Mouse (Mus musculus) CH12.LX (cell line): ENCODE measurements around the gene Cabp1. TPM values are rescaled to one million over a fixed set of nuclear protein-coding genes. Genes with fewer than 3 reads are reported as not detected.
A peak's percentile ranks its signal among the peaks of the same experiment; 100 is the strongest.
"Not testable (repeated sequence)": the region's sequence is repeated elsewhere in the genome, so short reads cannot be mapped to it uniquely, and the experiment has no call there.

ENCODE experiments used
- DNase-seq: peaks from one replicate; pipeline ENCODE4 v3.0.0-alpha.2; 2013; ENCODE audit errors: extremely low read depth
- H3K27ac ChIP-seq: 2 replicates; pipeline ENCODE4 v1.5.1; 2012; ENCODE audit warnings: low read depth, mild to moderate bottlenecking, control low read depth, moderate library complexity; ENCODE audit not compliant: insufficient read depth
- H3K27me3 ChIP-seq: replicated peaks from 2 replicates; pipeline ENCODE3; 2012; ENCODE audit warnings: inconsistent platforms
- H3K36me3 ChIP-seq, 2 experiments: replicated peaks in 1 of 2; 2 replicates each; pipeline versions ENCODE3 to v1.6.1; 2012; ENCODE audit warnings: inconsistent platforms in 1 of 2, low read length in 1 of 2, mild to moderate bottlenecking in 1 of 2, mixed read lengths in 1 of 2, moderate library complexity in 1 of 2; ENCODE audit not compliant: control insufficient read depth in 1 of 2, insufficient read depth in 1 of 2
- H3K4me1 ChIP-seq, 2 experiments: 2 replicates each; pipeline ENCODE4 v1.6.1; 2012; ENCODE audit warnings: inconsistent platforms in 1 of 2, moderate library complexity in 1 of 2; ENCODE audit not compliant: insufficient read depth in 2 of 2, control insufficient read depth in 1 of 2
- H3K4me2 ChIP-seq: 2 replicates; pipeline ENCODE4 v1.6.1; 2012; ENCODE audit warnings: low read depth, mild to moderate bottlenecking, control low read depth; ENCODE audit not compliant: poor library complexity, insufficient read depth, severe bottlenecking
- H3K4me3 ChIP-seq, 3 experiments: fragments of 150-350 bp in 1 of 3; sonication (generic) in 1 of 3; replicated peaks in 1 of 3; 2 replicates each; pipeline versions ENCODE3 to v1.5.1; 2011 to 2012; ENCODE audit warnings: low read depth in 2 of 3, low read length in 2 of 3, mild to moderate bottlenecking in 2 of 3, moderate library complexity in 2 of 3, control low read depth in 1 of 3, improper control_type of control experiment in 1 of 3, inconsistent platforms in 1 of 3, mixed read lengths in 1 of 3; ENCODE audit not compliant: poor library complexity in 1 of 3
- H3K79me2 ChIP-seq: replicated peaks from 2 replicates; pipeline ENCODE4 v1.6.1; 2012; ENCODE audit warnings: mild to moderate bottlenecking, moderate library complexity; ENCODE audit not compliant: control insufficient read depth, poor library complexity, insufficient read depth, severe bottlenecking; ENCODE audit errors: extremely low read depth
- H3K9ac ChIP-seq: 2 replicates; pipeline ENCODE4 v1.6.1; 2012; ENCODE audit warnings: low read depth, mild to moderate bottlenecking, control low read depth, moderate library complexity; ENCODE audit not compliant: insufficient read depth
- H3K9me3 ChIP-seq: replicated peaks from 2 replicates; pipeline ENCODE3; 2012; ENCODE audit warnings: low read length, inconsistent platforms, mixed read lengths
- BHLHE40 ChIP-seq: IDR thresholded peaks from 2 replicates; pipeline ENCODE4 v1.6.1; 2011; ENCODE audit warnings: mild to moderate bottlenecking, low read depth, low read length, improper control_type of control experiment
- CHD2 ChIP-seq: IDR thresholded peaks from 2 replicates; pipeline ENCODE4 v1.6.1; 2011; ENCODE audit warnings: low read length, improper control_type of control experiment
- CTCF ChIP-seq, 2 experiments: IDR thresholded peaks in 1 of 2; conservative IDR thresholded peaks in 1 of 2; 2 replicates each; pipeline ENCODE4 v1.5.1; 2011 to 2012; ENCODE audit warnings: low read depth in 2 of 2, low read length in 2 of 2, improper control_type of control experiment in 1 of 2, inconsistent platforms in 1 of 2, mild to moderate bottlenecking in 1 of 2, moderate library complexity in 1 of 2
- E2F4 ChIP-seq: IDR thresholded peaks from 2 replicates; pipeline ENCODE4 v1.6.1; 2011; ENCODE audit warnings: low read depth, low read length, improper control_type of control experiment; ENCODE audit not compliant: insufficient replicate concordance
- ELF1 ChIP-seq: IDR thresholded peaks from 2 replicates; pipeline ENCODE4 v1.6.1; 2014; ENCODE audit warnings: low read depth, mild to moderate bottlenecking, inconsistent platforms, low read length, improper control_type of control experiment
- EP300 ChIP-seq: IDR thresholded peaks from 2 replicates; pipeline ENCODE4 v1.6.1; 2011; ENCODE audit warnings: low read length, improper control_type of control experiment
- GABPA ChIP-seq: IDR thresholded peaks from 2 replicates; pipeline ENCODE4 v1.6.1; 2012; ENCODE audit warnings: low read depth, low read length, improper control_type of control experiment, inconsistent platforms; ENCODE audit not compliant: insufficient replicate concordance
- HCFC1 ChIP-seq: IDR thresholded peaks from 2 replicates; pipeline ENCODE4 v1.6.1; 2012; ENCODE audit warnings: low read depth, mild to moderate bottlenecking, inconsistent platforms, low read length, improper control_type of control experiment
- JUN ChIP-seq: IDR thresholded peaks from 2 replicates; pipeline ENCODE4 v1.6.1; 2011; ENCODE audit warnings: low read depth, mild to moderate bottlenecking, low read length, improper control_type of control experiment, moderate library complexity; ENCODE audit not compliant: insufficient read depth
- JUND ChIP-seq: conservative IDR thresholded peaks from 2 replicates; pipeline ENCODE4 v1.6.1; 2011; ENCODE audit warnings: low read depth, low read length, improper control_type of control experiment
- KAT2A ChIP-seq: IDR thresholded peaks from 2 replicates; pipeline ENCODE4 v1.6.1; 2012; ENCODE audit warnings: low read length, improper control_type of control experiment, inconsistent platforms; ENCODE audit not compliant: insufficient replicate concordance
- MAFK ChIP-seq: IDR thresholded peaks from 2 replicates; pipeline ENCODE4 v1.6.1; 2011; ENCODE audit warnings: low read length, improper control_type of control experiment; ENCODE audit not compliant: insufficient replicate concordance
- MAX ChIP-seq: IDR thresholded peaks from 2 replicates; pipeline ENCODE4 v1.6.1; 2011; ENCODE audit warnings: low read length, improper control_type of control experiment
- MAZ ChIP-seq: IDR thresholded peaks from 2 replicates; pipeline ENCODE4 v1.6.1; 2012; ENCODE audit warnings: low read depth, mild to moderate bottlenecking, inconsistent platforms, low read length, improper control_type of control experiment, moderate library complexity
- MEF2A ChIP-seq: IDR thresholded peaks from 2 replicates; pipeline ENCODE4 v1.6.1; 2014; ENCODE audit warnings: low read depth, mild to moderate bottlenecking, inconsistent platforms, low read length, improper control_type of control experiment, borderline replicate concordance
- MYC ChIP-seq: IDR thresholded peaks from 2 replicates; pipeline ENCODE4 v1.6.1; 2011; ENCODE audit warnings: low read depth, mild to moderate bottlenecking, improper control_type of control experiment, low read length
- PAX5 ChIP-seq: IDR thresholded peaks from 2 replicates; pipeline ENCODE4 v1.6.1; 2012; ENCODE audit warnings: low read length, inconsistent platforms, mixed read lengths
- RAD21 ChIP-seq: IDR thresholded peaks from 2 replicates; pipeline ENCODE4 v1.6.1; 2011; ENCODE audit warnings: low read depth, mild to moderate bottlenecking, low read length, improper control_type of control experiment, moderate library complexity
- RCOR1 ChIP-seq: conservative IDR thresholded peaks from 2 replicates; pipeline ENCODE4 v1.6.1; 2012; ENCODE audit warnings: low read depth, mild to moderate bottlenecking, inconsistent platforms, low read length, improper control_type of control experiment
- UBTF ChIP-seq: IDR thresholded peaks from 2 replicates; pipeline ENCODE4 v1.6.1; 2012; ENCODE audit warnings: low read depth, mild to moderate bottlenecking, inconsistent platforms, low read length, improper control_type of control experiment, moderate library complexity
- USF2 ChIP-seq: conservative IDR thresholded peaks from 2 replicates; pipeline ENCODE4 v1.6.1; 2011; ENCODE audit warnings: low read depth, low read length, improper control_type of control experiment
- ZKSCAN1 ChIP-seq: IDR thresholded peaks from 2 replicates; pipeline ENCODE4 v1.6.1; 2012; ENCODE audit warnings: low read depth, inconsistent platforms, low read length, improper control_type of control experiment, borderline replicate concordance
- ZMIZ1 ChIP-seq: IDR thresholded peaks from 2 replicates; pipeline ENCODE4 v1.6.1; 2012; ENCODE audit warnings: low read depth, mild to moderate bottlenecking, inconsistent platforms, low read length, improper control_type of control experiment
- ZNF384 ChIP-seq: IDR thresholded peaks from 2 replicates; pipeline ENCODE4 v1.6.1; 2012; ENCODE audit warnings: low read depth, low read length, improper control_type of control experiment, inconsistent platforms
- dilution Hi-C: fragments of 300-500 bp; cut with MboI; formaldehyde crosslinking; loops from 2 replicates; pipeline ENCODE4 v1.14.3; 2020; ENCODE audit warnings: low sequenced_read_pairs; ENCODE audit not compliant: extremely low pct_unique_long_range_greater_than_20kb, extremely low pct_ligation_motif_present
- in situ Hi-C: fragments of 300-500 bp; cut with MboI; formaldehyde crosslinking; loops from 3 replicates; pipeline ENCODE4 v1.14.3; 2019; ENCODE audit warnings: low sequenced_read_pairs, low pct_ligation_motif_present, low pct_unique_long_range_greater_than_20kb, mixed read lengths
- polyA plus RNA-seq: library from polyadenylated mRNA; unstranded; fragments of >175 nt; gene quantifications from 2 replicates; pipeline ENCODE4 v1.2.1, GENCODE M21; 2012; ENCODE audit warnings: low read depth; ENCODE audit not compliant: insufficient read length
- total RNA-seq, 2 experiments: library from RNA; depleted of rRNA; stranded (reverse); fragments of 300-350 nt in 1 of 2; fragments of >200 nt in 1 of 2; gene quantifications; 2 replicates each; pipeline ENCODE4 v1.2.3; 2012 to 2014

Gene Cabp1
- total and polyA plus RNA-seq, 3 experiments: 0.59 to 1.8 (median 1.7) TPM

- H3K4me2 ChIP-seq, H3K27me3 ChIP-seq, dilution Hi-C loops, in situ Hi-C loops, H3K4me3 ChIP-seq, H3K9ac ChIP-seq, DNase-seq, H3K27ac ChIP-seq: not testable (repeated sequence)
- Histone ChIP-seq H3K79me2 (peaks cover 19% of the 10 kb centered on the region), H3K9me3 (peaks cover 12% of the 10 kb centered on the region), H3K4me1 (peaks cover 5 to 19% of the 10 kb centered on the region in 2 experiments; a peak in 3 of 4 replicates), H3K36me3 (peaks cover 67 to 94% of the 10 kb centered on the region in 2 experiments)
- TF ChIP-seq CTCF (conservative IDR thresholded peaks at IDR 0.05 in 1 of 2, IDR thresholded peaks at IDR 0.05 in 1 of 2; ENCODE audit: low read depth in 2 of 2, low read length in 2 of 2): peak in 1 of 2 experiments; percentile 20; a peak in 1 of 4 replicates
- TF ChIP-seq ZNF384: peak; percentile 31; the same call in 1 of the 2 replicates
These were observed 45.3 kb downstream of the Cabp1 start for GRCm38 (mm10) chr5:115148872-115149271.

- H3K27ac ChIP-seq: no peak overlapping the region
- dilution Hi-C loops (no loop called here), in situ Hi-C loops (no loop called here)
- H3K36me3 ChIP-seq: peaks cover 65 to 96% of the 10 kb centered on the region in 2 experiments
- H3K4me2 ChIP-seq: no peak overlapping the region
- H3K4me1 ChIP-seq: peaks cover 4 to 14% of the 10 kb centered on the region in 2 experiments; a peak in 3 of 4 replicates
- H3K4me3 ChIP-seq: no peak overlapping the region
- peaks cover 12% of the 10 kb centered on the region for H3K9me3 ChIP-seq
- TF ChIP-seq GABPA (no peak), CTCF (conservative IDR thresholded peaks at IDR 0.05 in 1 of 2, IDR thresholded peaks at IDR 0.05 in 1 of 2; ENCODE audit: low read depth in 2 of 2, low read length in 2 of 2) (no peak), UBTF (no peak), RCOR1 (no peak), MAFK (no peak), E2F4 (no peak), ELF1 (no peak), PAX5 (no peak), JUN (no peak), MYC (no peak), ZMIZ1 (no peak), MAX (no peak), RAD21 (no peak), HCFC1 (no peak)
- H3K9ac ChIP-seq: no peak overlapping the region
- no peak for DNase-seq
- H3K27me3 ChIP-seq: no peaks in the 10 kb centered on the region
- H3K79me2 ChIP-seq: peaks cover 14% of the 10 kb centered on the region
These were observed 45.8 kb downstream of the Cabp1 start for GRCm38 (mm10) chr5:115148378-115148777.

GRCm38 (mm10) chr5:115147388-115147787 lies 46.8 kb downstream of the Cabp1 start:
- peaks cover 59 to 96% of the 10 kb centered on the region in 2 experiments for H3K36me3 ChIP-seq

More at GRCm38 (mm10) chr5:115147388-115147787, 46.8 kb downstream of the Cabp1 start:
- Histone ChIP-seq H3K9ac (no peak overlapping the region), H3K27ac (no peak overlapping the region), H3K9me3 (peaks cover 12% of the 10 kb centered on the region), H3K4me1 (peaks cover 0 to 4% of the 10 kb centered on the region in 2 experiments; a peak in 1 of 4 replicates), H3K79me2 (peaks cover 5% of the 10 kb centered on the region), H3K4me3 (no peak overlapping the region), H3K27me3 (no peaks in the 10 kb centered on the region), H3K4me2 (no peak overlapping the region)
- dilution Hi-C loops (no loop called here), in situ Hi-C loops (no loop called here)
- no peak for TF ChIP-seq RCOR1
- TF ChIP-seq BHLHE40: no peak
- no peak for TF ChIP-seq JUND
- no peak for TF ChIP-seq MEF2A
- no peak for TF ChIP-seq KAT2A
- no peak for TF ChIP-seq USF2
- TF ChIP-seq EP300: no peak
- no peak for TF ChIP-seq GABPA
- no peak for TF ChIP-seq HCFC1
- no peak for TF ChIP-seq ZNF384
- no peak for TF ChIP-seq MAZ
- no peak for TF ChIP-seq JUN
- TF ChIP-seq ZKSCAN1: no peak
- TF ChIP-seq CHD2: no peak
- no peak for DNase-seq
